Mouse (Mus musculus): Measurements from ENCODE around the gene Tm9sf4. TPM values are rescaled to one million over a fixed set of nuclear protein-coding genes. Genes with fewer than 3 reads are reported as not detected.

The Tm9sf4 gene
- polyA plus RNA-seq, 1 experiment from 2014 or later = 99.4 TPM

- H3K9me3 ChIP-seq (ENCODE audit: control insufficient read depth, low read length) = no peaks in the 10 kb centered on the region
- no peak overlapping the region for H3K9ac ChIP-seq (ENCODE audit: low read depth, low read length)
- H3K4me2 ChIP-seq (replicated peaks; ENCODE audit: low read depth, low read length) = no peak overlapping the region
- peaks cover 87% of the 10 kb centered on the region for H3K36me3 ChIP-seq (ENCODE audit: control insufficient read depth, insufficient read depth, low read length)
- no peaks in the 10 kb centered on the region for H3K4me1 ChIP-seq (ENCODE audit: control insufficient read depth, insufficient read depth, low read length)
- H3K27me3 ChIP-seq (ENCODE audit: control insufficient read depth, insufficient read depth, low read length) = no peaks in the 10 kb centered on the region
- no peak for ATAC-seq (ENCODE audit: low FRiP score, low TSS enrichment)
- H3K27ac ChIP-seq (ENCODE audit: low read depth, low read length) = no peak overlapping the region
- 98% methylated on average over 3 of the region's 3 CpGs for WGBS
- H3K4me3 ChIP-seq (ENCODE audit: low read length) = no peak overlapping the region
These were observed 33.2 kb downstream of the Tm9sf4 start for GRCm38 (mm10) chr2:153194255-153194654.

GRCm38 (mm10) chr2:153198485-153198884 lies 37.4 kb downstream of the Tm9sf4 start:
- Histone ChIP-seq H3K9me3 (ENCODE audit: control insufficient read depth, low read length) (no peaks in the 10 kb centered on the region), H3K4me2 (replicated peaks; ENCODE audit: low read depth, low read length) (no peak overlapping the region), H3K27me3 (ENCODE audit: control insufficient read depth, insufficient read depth, low read length) (no peaks in the 10 kb centered on the region), H3K4me1 (ENCODE audit: control insufficient read depth, insufficient read depth, low read length) (no peaks in the 10 kb centered on the region), H3K4me3 (ENCODE audit: low read length) (no peak overlapping the region), H3K9ac (ENCODE audit: low read depth, low read length) (no peak overlapping the region), H3K36me3 (ENCODE audit: control insufficient read depth, insufficient read depth, low read length) (peaks cover 79% of the 10 kb centered on the region), H3K27ac (ENCODE audit: low read depth, low read length) (no peak overlapping the region)
- WGBS = 78% methylated on average over 5 of the region's 5 CpGs
- no peak for ATAC-seq (ENCODE audit: low FRiP score, low TSS enrichment)

DNA sequence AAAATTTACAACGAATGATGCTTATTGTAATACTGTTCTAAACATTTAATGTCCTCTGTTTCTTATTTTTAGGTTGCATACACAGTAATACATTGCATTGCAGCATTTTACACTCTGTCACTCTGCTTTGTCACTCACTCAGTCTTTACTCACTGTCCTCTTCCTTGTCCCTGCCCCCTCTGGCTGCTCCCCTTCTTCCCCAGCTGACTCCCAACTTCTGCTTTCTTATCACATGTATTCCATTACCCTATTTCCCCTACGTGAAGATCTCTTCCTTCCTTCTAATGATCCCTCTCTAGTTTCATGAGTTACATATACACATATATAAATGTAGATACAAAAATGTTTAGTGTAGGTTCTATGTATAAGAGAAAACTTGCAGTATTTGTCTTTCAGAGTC lies 38.0 kb downstream of the Tm9sf4 start:
- Histone ChIP-seq H3K27ac (ENCODE audit: low read depth, low read length) (no peak overlapping the region), H3K36me3 (ENCODE audit: control insufficient read depth, insufficient read depth, low read length) (peaks cover 79% of the 10 kb centered on the region), H3K27me3 (ENCODE audit: control insufficient read depth, insufficient read depth, low read length) (no peaks in the 10 kb centered on the region), H3K4me3 (ENCODE audit: low read length) (no peak overlapping the region), H3K9me3 (ENCODE audit: control insufficient read depth, low read length) (no peaks in the 10 kb centered on the region), H3K9ac (ENCODE audit: low read depth, low read length) (no peak overlapping the region), H3K4me2 (replicated peaks; ENCODE audit: low read depth, low read length) (no peak overlapping the region), H3K4me1 (ENCODE audit: control insufficient read depth, insufficient read depth, low read length) (no peaks in the 10 kb centered on the region)
- ATAC-seq (ENCODE audit: low FRiP score, low TSS enrichment) = no peak
- 86% methylated on average over 2 of the region's 2 CpGs for WGBS

DNA sequence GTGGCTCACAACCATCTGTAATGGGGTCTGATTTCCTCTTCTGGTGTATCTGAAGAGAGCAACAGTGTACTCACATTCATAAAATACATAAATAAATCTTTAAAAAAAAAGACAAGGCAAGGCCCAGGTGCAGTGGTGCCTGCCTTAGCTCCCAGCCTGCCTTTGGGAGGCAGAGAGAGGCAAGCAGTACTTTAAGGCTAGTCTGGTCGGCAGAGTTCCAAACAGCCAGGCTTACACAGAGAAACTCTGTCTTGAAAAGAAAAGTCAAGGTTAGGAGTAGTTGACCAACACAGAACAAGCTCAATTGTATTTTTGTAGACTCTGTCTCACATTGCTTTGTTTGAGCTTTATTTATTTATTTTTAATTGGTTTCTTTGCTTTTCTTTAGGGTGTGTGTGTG lies 41.7 kb downstream of the Tm9sf4 start:
- no peak overlapping the region for H3K4me2 ChIP-seq (replicated peaks; ENCODE audit: low read depth, low read length)
- no peak overlapping the region for H3K27ac ChIP-seq (ENCODE audit: low read depth, low read length)
- no peak for ATAC-seq (ENCODE audit: low FRiP score, low TSS enrichment)
- H3K4me1 ChIP-seq (ENCODE audit: control insufficient read depth, insufficient read depth, low read length) = no peaks in the 10 kb centered on the region
- H3K36me3 ChIP-seq (ENCODE audit: control insufficient read depth, insufficient read depth, low read length) = peaks cover 81% of the 10 kb centered on the region
- H3K9ac ChIP-seq (ENCODE audit: low read depth, low read length) = no peak overlapping the region
- H3K27me3 ChIP-seq (ENCODE audit: control insufficient read depth, insufficient read depth, low read length) = no peaks in the 10 kb centered on the region
- WGBS = 71% methylated on average over 1 of the region's 1 CpGs
- H3K9me3 ChIP-seq (ENCODE audit: control insufficient read depth, low read length) = no peaks in the 10 kb centered on the region
- H3K4me3 ChIP-seq (ENCODE audit: low read length) = no peak overlapping the region

DNA sequence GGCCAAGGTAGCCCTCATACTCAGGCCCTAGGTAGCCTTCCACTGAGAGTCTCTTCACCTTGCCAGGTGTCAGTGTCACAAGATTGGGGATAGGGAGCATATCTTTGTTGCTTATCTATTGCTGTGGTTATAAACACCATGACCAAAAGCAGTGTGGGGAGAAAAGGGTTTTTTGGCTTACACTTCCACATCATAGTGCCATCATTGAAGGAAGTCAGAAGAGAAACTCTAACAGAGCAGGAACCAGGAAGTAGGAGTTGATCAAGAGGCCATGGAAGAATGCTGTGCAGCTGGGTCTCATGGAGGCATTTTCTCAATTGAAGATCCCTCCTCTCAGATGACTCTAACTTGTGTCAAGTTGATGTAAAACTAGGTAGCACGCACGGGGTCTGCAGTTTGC lies 47.0 kb downstream of the Tm9sf4 start:
- Histone ChIP-seq H3K4me2 (replicated peaks; ENCODE audit: low read depth, low read length) (no peak overlapping the region), H3K4me1 (ENCODE audit: control insufficient read depth, insufficient read depth, low read length) (no peaks in the 10 kb centered on the region), H3K9ac (ENCODE audit: low read depth, low read length) (no peak overlapping the region), H3K4me3 (ENCODE audit: low read length) (no peak overlapping the region), H3K27me3 (ENCODE audit: control insufficient read depth, insufficient read depth, low read length) (no peaks in the 10 kb centered on the region), H3K36me3 (ENCODE audit: control insufficient read depth, insufficient read depth, low read length) (peaks cover 57% of the 10 kb centered on the region), H3K27ac (ENCODE audit: low read depth, low read length) (no peak overlapping the region), H3K9me3 (ENCODE audit: control insufficient read depth, low read length) (no peaks in the 10 kb centered on the region)
- 92% methylated on average over 2 of the region's 2 CpGs for WGBS
- ATAC-seq (ENCODE audit: low FRiP score, low TSS enrichment) = no peak

DNA sequence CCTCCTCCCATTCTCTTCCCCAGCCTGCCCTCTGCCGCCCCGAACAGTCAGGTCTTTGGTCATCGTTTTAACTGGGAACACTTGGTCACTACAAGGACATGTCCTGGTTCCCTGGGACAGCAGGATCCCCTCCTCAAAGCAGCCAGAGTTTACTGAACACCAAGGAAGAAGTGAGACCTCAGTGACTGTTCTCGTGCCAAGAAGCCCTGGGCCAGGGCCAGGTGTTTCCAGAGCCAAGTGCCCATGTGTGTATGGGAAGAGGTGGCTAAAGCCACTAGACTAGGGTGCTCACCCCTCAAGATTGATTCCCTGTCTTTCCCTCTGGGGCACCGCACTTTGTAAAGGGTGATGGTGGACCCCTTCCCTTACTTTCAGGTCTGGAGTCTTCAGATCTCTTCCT lies 48.2 kb downstream of the Tm9sf4 start:
- Histone ChIP-seq H3K9me3 (ENCODE audit: control insufficient read depth, low read length) (no peaks in the 10 kb centered on the region), H3K9ac (ENCODE audit: low read depth, low read length) (no peak overlapping the region), H3K27me3 (ENCODE audit: control insufficient read depth, insufficient read depth, low read length) (no peaks in the 10 kb centered on the region), H3K4me3 (ENCODE audit: low read length) (no peak overlapping the region), H3K27ac (ENCODE audit: low read depth, low read length) (no peak overlapping the region; the same call in 1 of the 2 replicates), H3K4me1 (ENCODE audit: control insufficient read depth, insufficient read depth, low read length) (no peaks in the 10 kb centered on the region), H3K36me3 (ENCODE audit: control insufficient read depth, insufficient read depth, low read length) (peaks cover 51% of the 10 kb centered on the region), H3K4me2 (replicated peaks; ENCODE audit: low read depth, low read length) (no peak overlapping the region)
- WGBS = 90% methylated on average over 5 of the region's 5 CpGs
- no peak for ATAC-seq (ENCODE audit: low FRiP score, low TSS enrichment)

- H3K36me3 ChIP-seq (ENCODE audit: control insufficient read depth, insufficient read depth, low read length) = peaks cover 31% of the 10 kb centered on the region
- H3K27me3 ChIP-seq (ENCODE audit: control insufficient read depth, insufficient read depth, low read length) = no peaks in the 10 kb centered on the region
- no peak for ATAC-seq (ENCODE audit: low FRiP score, low TSS enrichment)
- H3K4me1 ChIP-seq (ENCODE audit: control insufficient read depth, insufficient read depth, low read length) = no peaks in the 10 kb centered on the region
- H3K4me3 ChIP-seq (ENCODE audit: low read length) = no peak overlapping the region
- no peak overlapping the region for H3K4me2 ChIP-seq (replicated peaks; ENCODE audit: low read depth, low read length)
- H3K9ac ChIP-seq (ENCODE audit: low read depth, low read length) = no peak overlapping the region
- 97% methylated on average over 5 of the region's 5 CpGs for WGBS
- no peak overlapping the region for H3K27ac ChIP-seq (ENCODE audit: low read depth, low read length)
- no peaks in the 10 kb centered on the region for H3K9me3 ChIP-seq (ENCODE audit: control insufficient read depth, low read length)
These were observed 50.3 kb downstream of the Tm9sf4 start for GRCm38 (mm10) chr2:153211451-153211850.

GRCm38 (mm10) chr2:153213351-153213750 lies 52.2 kb downstream of the Tm9sf4 start:
- no peak for ATAC-seq (ENCODE audit: low FRiP score, low TSS enrichment)
- H3K36me3 ChIP-seq (ENCODE audit: control insufficient read depth, insufficient read depth, low read length) = peaks cover 13% of the 10 kb centered on the region
- 83% methylated on average over 4 of the region's 4 CpGs for WGBS
- no peak overlapping the region for H3K4me3 ChIP-seq (ENCODE audit: low read length)
- H3K4me2 ChIP-seq (replicated peaks; ENCODE audit: low read depth, low read length) = no peak overlapping the region
- H3K27ac ChIP-seq (ENCODE audit: low read depth, low read length) = no peak overlapping the region
- no peaks in the 10 kb centered on the region for H3K27me3 ChIP-seq (ENCODE audit: control insufficient read depth, insufficient read depth, low read length)
- H3K9me3 ChIP-seq (ENCODE audit: control insufficient read depth, low read length) = no peaks in the 10 kb centered on the region
- no peak overlapping the region for H3K9ac ChIP-seq (ENCODE audit: low read depth, low read length)
- no peaks in the 10 kb centered on the region for H3K4me1 ChIP-seq (ENCODE audit: control insufficient read depth, insufficient read depth, low read length)

DNA sequence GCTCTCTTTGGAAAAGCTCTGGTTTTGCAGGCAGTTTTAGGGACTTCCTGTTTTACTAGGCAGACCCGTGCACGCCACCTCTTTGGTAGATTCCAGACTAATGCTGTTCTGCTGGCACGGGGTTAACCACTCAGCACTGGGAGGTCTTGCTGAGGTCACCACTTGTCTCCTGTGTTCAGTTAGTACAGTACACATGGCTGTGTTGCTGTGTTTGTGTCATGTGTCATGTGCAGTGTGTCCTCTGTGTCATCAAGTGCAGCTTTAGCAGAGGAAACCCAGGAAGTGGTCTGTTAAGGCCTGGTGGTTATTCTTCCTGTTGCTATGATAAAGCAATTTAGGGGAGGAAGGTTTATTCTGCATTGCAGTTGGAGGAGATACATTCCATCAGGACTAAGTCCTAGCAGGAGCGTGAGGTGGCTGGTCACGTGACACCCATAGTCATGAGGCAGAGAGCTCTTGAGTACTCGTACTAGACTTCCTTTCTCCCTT lies 53.7 kb downstream of the Tm9sf4 start:
- Histone ChIP-seq H3K27ac (ENCODE audit: low read depth, low read length) (no peak overlapping the region), H3K9me3 (ENCODE audit: control insufficient read depth, low read length) (no peaks in the 10 kb centered on the region), H3K9ac (ENCODE audit: low read depth, low read length) (no peak overlapping the region), H3K27me3 (ENCODE audit: control insufficient read depth, insufficient read depth, low read length) (no peaks in the 10 kb centered on the region), H3K36me3 (ENCODE audit: control insufficient read depth, insufficient read depth, low read length) (peaks cover under 1% of the 10 kb centered on the region; the same call in 1 of the 2 replicates), H3K4me3 (ENCODE audit: low read length) (no peak overlapping the region), H3K4me1 (ENCODE audit: control insufficient read depth, insufficient read depth, low read length) (no peaks in the 10 kb centered on the region), H3K4me2 (replicated peaks; ENCODE audit: low read depth, low read length) (no peak overlapping the region)
- 64% methylated on average over 6 of the region's 6 CpGs for WGBS
- no peak for ATAC-seq (ENCODE audit: low FRiP score, low TSS enrichment)
